Mouse (Mus musculus): ENCODE results near the gene Lrp8. TPM values are rescaled to one million over a fixed set of nuclear protein-coding genes. Genes with fewer than 3 reads are reported as not detected.

Lrp8 gene
- polyA plus RNA-seq, 1 experiment from 2014 or later = 21.3 TPM

DNA sequence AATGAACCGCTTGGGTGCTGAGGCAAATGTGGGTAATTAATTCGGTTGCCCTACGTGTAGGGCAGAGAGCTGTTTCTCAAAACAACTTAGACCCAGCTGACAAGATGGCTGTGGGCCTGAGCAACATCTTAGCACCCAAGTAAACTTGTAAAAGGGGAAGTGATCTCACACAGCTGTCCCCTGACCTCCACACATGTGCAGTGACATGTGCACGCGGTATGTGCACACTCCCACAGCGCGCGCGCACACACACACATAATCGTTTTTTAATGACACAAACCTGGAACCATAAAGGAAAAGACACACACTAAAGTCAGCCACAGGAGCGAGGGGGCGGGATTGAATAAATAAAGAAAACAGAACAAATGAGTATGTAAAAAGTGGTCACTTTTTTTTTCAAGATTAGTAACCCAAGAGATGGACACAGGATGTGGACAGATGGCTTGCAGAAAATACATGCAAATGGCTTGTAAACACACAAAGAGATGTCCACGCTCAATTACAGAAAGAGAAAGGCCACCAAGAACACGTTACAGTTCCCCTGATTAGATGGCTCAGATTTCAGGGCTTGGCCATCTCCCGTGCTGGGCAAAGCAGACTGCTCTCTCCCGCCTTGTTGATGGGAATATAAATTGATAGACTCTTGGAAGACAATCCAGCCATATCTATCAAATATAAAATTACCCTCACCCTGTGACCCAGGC, 29.8 kb upstream of the Lrp8 start:
- no peaks in the 10 kb centered on the region for H3K9me3 ChIP-seq (ENCODE audit: control insufficient read depth, low read length)
- no peak overlapping the region for H3K4me3 ChIP-seq (ENCODE audit: low read depth, low read length)
- no peak overlapping the region for H3K27ac ChIP-seq (ENCODE audit: low read depth, low read length)
- 84% methylated on average over 16 of the region's 16 CpGs for WGBS
- no peak overlapping the region for H3K9ac ChIP-seq (ENCODE audit: low read length)
- no peaks in the 10 kb centered on the region for H3K27me3 ChIP-seq (ENCODE audit: control insufficient read depth, insufficient read depth, low read length)
- no peak overlapping the region for H3K4me2 ChIP-seq
- peak; percentile 83 for DNase-seq (ENCODE audit: low spot score, missing footprints)
- H3K4me1 ChIP-seq (ENCODE audit: control insufficient read depth, insufficient read depth, low read length) = peaks cover 12% of the 10 kb centered on the region
- H3K36me3 ChIP-seq (ENCODE audit: control insufficient read depth, insufficient read depth, low read length) = no peaks in the 10 kb centered on the region
- no peak for ATAC-seq (ENCODE audit: low FRiP score)

DNA sequence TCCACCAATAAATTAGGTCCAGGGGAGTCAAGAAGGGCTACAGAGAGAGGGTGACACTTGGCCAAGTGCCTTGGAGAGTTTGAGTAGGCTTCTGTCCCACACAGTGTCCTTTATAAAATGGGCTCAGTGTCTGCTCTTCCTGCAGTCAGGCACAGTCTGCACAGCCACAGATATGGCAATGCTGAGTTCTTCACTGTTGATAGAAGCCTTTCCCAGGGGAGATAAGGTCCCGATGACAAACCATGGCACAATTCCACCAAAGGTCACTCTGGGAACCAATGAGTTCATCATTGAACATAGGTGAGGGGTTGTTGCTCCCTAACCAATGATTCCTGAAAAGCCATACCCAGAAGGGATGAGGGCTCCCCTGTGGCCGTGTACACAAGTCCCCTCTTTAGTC, 27.2 kb upstream of the Lrp8 start:
- peaks cover 14% of the 10 kb centered on the region for H3K4me1 ChIP-seq (ENCODE audit: control insufficient read depth, insufficient read depth, low read length)

DNA sequence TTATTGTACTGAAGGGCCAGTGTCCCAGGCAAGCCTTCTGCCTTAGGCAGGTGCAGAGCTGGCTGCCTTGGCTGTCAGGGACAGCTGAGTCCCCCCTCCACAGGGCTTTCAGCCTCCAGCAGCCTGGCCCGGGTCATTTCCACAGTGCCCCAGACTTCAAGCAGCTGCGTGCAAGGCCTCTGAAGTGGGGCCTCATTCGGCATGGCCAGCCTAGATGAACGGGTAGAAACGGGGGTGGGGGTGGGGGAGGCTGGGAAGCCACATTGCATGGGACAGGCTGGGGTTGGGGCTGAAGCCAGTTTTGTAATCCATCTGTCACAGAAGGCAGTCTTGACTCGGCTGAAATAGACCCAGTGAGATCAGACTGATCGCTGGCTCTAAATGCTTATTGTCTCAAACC, 26.4 kb upstream of the Lrp8 start:
- Histone ChIP-seq H3K9ac (ENCODE audit: low read length) (peak overlapping the region; percentile 28; the same call in 1 of the 2 replicates), H3K27me3 (ENCODE audit: control insufficient read depth, insufficient read depth, low read length) (no peaks in the 10 kb centered on the region), H3K4me1 (ENCODE audit: control insufficient read depth, insufficient read depth, low read length) (peaks cover 22% of the 10 kb centered on the region)

More for the DNA sequence above, 27.2 kb upstream of the Lrp8 start:
- 74% methylated on average over 2 of the region's 2 CpGs for WGBS
- Histone ChIP-seq H3K9me3 (ENCODE audit: control insufficient read depth, low read length) (no peaks in the 10 kb centered on the region), H3K27me3 (ENCODE audit: control insufficient read depth, insufficient read depth, low read length) (no peaks in the 10 kb centered on the region), H3K36me3 (ENCODE audit: control insufficient read depth, insufficient read depth, low read length) (no peaks in the 10 kb centered on the region), H3K27ac (ENCODE audit: low read depth, low read length) (no peak overlapping the region; the same call in 1 of the 2 replicates), H3K9ac (ENCODE audit: low read length) (no peak overlapping the region), H3K4me2 (no peak overlapping the region), H3K4me3 (ENCODE audit: low read depth, low read length) (no peak overlapping the region)
- no peak for ATAC-seq (ENCODE audit: low FRiP score)
- peak; percentile 83 for DNase-seq (ENCODE audit: low spot score, missing footprints)

DNA sequence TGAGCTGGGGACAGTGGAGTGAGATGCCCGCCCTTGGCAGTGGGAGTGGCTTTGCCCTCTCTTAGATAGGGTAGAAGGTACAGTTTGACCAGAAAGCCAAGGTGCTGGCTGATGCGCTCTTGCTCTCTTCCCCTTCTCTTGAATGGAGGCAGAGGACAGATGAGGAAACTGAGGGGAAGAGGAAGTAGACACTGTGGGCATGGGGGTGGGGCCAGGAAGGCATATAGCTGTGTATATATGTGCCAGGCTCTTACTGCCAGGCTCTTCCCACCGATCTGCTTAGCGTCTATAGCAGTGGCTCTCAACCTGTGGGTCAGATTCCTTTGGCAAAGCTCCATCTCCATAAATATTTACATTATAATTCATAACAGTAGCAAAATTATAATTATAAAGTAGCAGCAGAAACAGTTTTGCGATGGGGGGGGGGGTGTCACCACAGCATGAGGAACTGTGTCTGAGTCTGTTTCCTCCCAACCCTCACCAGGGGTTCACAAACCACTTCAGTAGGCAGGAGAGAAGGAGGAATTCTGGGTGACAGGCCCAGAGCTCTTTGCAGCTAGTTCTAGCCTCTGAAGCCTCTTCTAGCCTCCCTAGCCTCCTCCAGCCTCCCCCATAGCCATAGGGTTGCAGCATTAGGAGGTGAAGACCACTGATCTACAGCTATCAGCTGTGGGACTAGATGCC, 24.9 kb upstream of the Lrp8 start:
- peaks cover 22% of the 10 kb centered on the region for H3K4me1 ChIP-seq (ENCODE audit: control insufficient read depth, insufficient read depth, low read length)
- no peak for ATAC-seq (ENCODE audit: low FRiP score)
- H3K9ac ChIP-seq (ENCODE audit: low read length) = no peak overlapping the region

More for the DNA sequence above, 26.4 kb upstream of the Lrp8 start:
- peak overlapping the region; percentile 40; the same call in 1 of the 2 replicates for H3K27ac ChIP-seq (ENCODE audit: low read depth, low read length)
- H3K36me3 ChIP-seq (ENCODE audit: control insufficient read depth, insufficient read depth, low read length) = no peaks in the 10 kb centered on the region
- DNase-seq (ENCODE audit: low spot score, missing footprints) (peak; percentile 91), ATAC-seq (ENCODE audit: low FRiP score) (peak; percentile 81)
- no peaks in the 10 kb centered on the region for H3K9me3 ChIP-seq (ENCODE audit: control insufficient read depth, low read length)
- 19% methylated on average over 7 of the region's 7 CpGs for WGBS
- no peak overlapping the region for H3K4me3 ChIP-seq (ENCODE audit: low read depth, low read length)
- H3K4me2 ChIP-seq = no peak overlapping the region

DNA sequence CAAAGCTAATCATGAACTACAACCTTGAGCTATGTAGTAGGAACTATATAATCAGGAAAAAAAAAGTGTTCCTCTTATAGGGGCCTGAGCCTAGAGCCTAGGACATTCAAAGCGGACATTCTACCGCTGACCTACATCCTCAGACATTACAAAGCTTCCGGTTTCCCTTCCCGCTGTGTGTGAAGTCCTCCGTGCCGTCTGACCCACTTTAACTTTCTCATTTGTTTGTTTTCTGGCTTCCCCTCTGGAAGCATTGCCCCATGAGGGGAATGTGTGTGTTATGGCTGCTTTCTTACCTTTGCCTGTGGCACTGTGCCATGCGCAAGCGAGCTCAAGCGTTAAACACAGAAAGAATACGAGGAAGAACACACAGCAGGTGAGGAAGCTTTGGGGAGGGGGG, 18.5 kb upstream of the Lrp8 start:
- Histone ChIP-seq H3K4me3 (ENCODE audit: low read depth, low read length) (no peak overlapping the region), H3K9me3 (ENCODE audit: control insufficient read depth, low read length) (no peaks in the 10 kb centered on the region), H3K27me3 (ENCODE audit: control insufficient read depth, insufficient read depth, low read length) (no peaks in the 10 kb centered on the region), H3K4me1 (ENCODE audit: control insufficient read depth, insufficient read depth, low read length) (peaks cover 9% of the 10 kb centered on the region), H3K4me2 (no peak overlapping the region), H3K9ac (ENCODE audit: low read length) (no peak overlapping the region), H3K36me3 (ENCODE audit: control insufficient read depth, insufficient read depth, low read length) (no peaks in the 10 kb centered on the region), H3K27ac (ENCODE audit: low read depth, low read length) (no peak overlapping the region)
- DNase-seq (ENCODE audit: low spot score, missing footprints) (peak; percentile 51), ATAC-seq (ENCODE audit: low FRiP score) (no peak)
- WGBS = 72% methylated on average over 10 of the region's 10 CpGs

More for the DNA sequence above, 24.9 kb upstream of the Lrp8 start:
- 92% methylated on average over 5 of the region's 5 CpGs for WGBS
- no peaks in the 10 kb centered on the region for H3K27me3 ChIP-seq (ENCODE audit: control insufficient read depth, insufficient read depth, low read length)
- H3K4me2 ChIP-seq = no peak overlapping the region
- H3K4me3 ChIP-seq (ENCODE audit: low read depth, low read length) = no peak overlapping the region
- no peaks in the 10 kb centered on the region for H3K9me3 ChIP-seq (ENCODE audit: control insufficient read depth, low read length)
- no peaks in the 10 kb centered on the region for H3K36me3 ChIP-seq (ENCODE audit: control insufficient read depth, insufficient read depth, low read length)
- DNase-seq (ENCODE audit: low spot score, missing footprints) = peak; percentile 73
- H3K27ac ChIP-seq (ENCODE audit: low read depth, low read length) = no peak overlapping the region

DNA sequence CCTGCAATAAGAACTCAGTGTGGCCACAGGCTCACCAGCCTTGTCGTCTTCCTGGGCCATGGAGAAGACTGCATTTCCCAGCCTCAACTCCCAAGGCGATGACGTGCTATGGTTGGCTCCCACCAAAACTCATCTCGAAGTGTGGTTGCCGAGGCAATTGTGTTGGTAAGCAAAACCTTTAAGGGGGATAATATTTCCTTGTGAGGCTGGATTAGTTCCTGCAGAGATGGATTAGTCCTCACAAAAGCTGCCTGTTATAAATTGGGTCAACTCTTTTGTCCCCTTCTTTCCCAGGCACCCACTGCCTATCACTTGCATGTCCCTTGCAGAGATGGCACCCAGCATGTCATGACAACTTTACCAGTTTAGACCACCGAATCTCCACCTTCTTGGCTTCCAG, 13.2 kb upstream of the Lrp8 start:
- ATAC-seq (ENCODE audit: low FRiP score) (no peak), DNase-seq (ENCODE audit: low spot score, missing footprints) (peak; percentile 75)
- no peak overlapping the region for H3K27ac ChIP-seq (ENCODE audit: low read depth, low read length)
- H3K4me1 ChIP-seq (ENCODE audit: control insufficient read depth, insufficient read depth, low read length) = no peaks in the 10 kb centered on the region
- WGBS = 62% methylated on average over 6 of the region's 6 CpGs
- no peaks in the 10 kb centered on the region for H3K9me3 ChIP-seq (ENCODE audit: control insufficient read depth, low read length)
- no peak overlapping the region for H3K4me2 ChIP-seq
- no peak overlapping the region for H3K4me3 ChIP-seq (ENCODE audit: low read depth, low read length)
- no peaks in the 10 kb centered on the region for H3K27me3 ChIP-seq (ENCODE audit: control insufficient read depth, insufficient read depth, low read length)
- H3K36me3 ChIP-seq (ENCODE audit: control insufficient read depth, insufficient read depth, low read length) = no peaks in the 10 kb centered on the region
- no peak overlapping the region for H3K9ac ChIP-seq (ENCODE audit: low read length)

DNA sequence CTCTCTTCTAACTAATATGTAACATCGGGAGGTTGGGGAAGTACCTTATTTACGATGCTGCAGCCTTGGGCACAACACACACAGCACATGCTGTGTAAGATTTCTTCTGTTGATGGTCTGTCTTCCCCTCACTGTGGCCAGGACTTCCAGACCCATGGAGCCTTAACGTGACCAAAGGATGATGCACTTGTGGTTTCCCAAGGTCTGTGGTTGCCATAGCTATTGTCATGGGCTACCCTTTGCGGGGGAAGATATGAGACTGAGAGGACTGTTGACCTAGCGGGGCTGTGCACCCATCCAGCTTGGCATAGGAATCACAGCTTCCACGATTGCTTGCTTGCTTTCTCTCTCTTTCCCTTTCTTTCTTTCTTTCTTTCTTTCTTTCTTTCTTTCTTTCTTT, 1.3 kb upstream of the Lrp8 start:
- Histone ChIP-seq H3K36me3 (ENCODE audit: control insufficient read depth, insufficient read depth, low read length) (no peaks in the 10 kb centered on the region), H3K4me3 (ENCODE audit: low read depth, low read length) (no peak overlapping the region), H3K27ac (ENCODE audit: low read depth, low read length) (no peak overlapping the region), H3K9ac (ENCODE audit: low read length) (no peak overlapping the region), H3K27me3 (ENCODE audit: control insufficient read depth, insufficient read depth, low read length) (no peaks in the 10 kb centered on the region), H3K4me1 (ENCODE audit: control insufficient read depth, insufficient read depth, low read length) (peaks cover 17% of the 10 kb centered on the region), H3K9me3 (ENCODE audit: control insufficient read depth, low read length) (no peaks in the 10 kb centered on the region), H3K4me2 (no peak overlapping the region)
- ATAC-seq (ENCODE audit: low FRiP score) = no peak
- WGBS = 84% methylated on average over 6 of the region's 6 CpGs
- DNase-seq (ENCODE audit: low spot score, missing footprints) = peak; percentile 78

DNA sequence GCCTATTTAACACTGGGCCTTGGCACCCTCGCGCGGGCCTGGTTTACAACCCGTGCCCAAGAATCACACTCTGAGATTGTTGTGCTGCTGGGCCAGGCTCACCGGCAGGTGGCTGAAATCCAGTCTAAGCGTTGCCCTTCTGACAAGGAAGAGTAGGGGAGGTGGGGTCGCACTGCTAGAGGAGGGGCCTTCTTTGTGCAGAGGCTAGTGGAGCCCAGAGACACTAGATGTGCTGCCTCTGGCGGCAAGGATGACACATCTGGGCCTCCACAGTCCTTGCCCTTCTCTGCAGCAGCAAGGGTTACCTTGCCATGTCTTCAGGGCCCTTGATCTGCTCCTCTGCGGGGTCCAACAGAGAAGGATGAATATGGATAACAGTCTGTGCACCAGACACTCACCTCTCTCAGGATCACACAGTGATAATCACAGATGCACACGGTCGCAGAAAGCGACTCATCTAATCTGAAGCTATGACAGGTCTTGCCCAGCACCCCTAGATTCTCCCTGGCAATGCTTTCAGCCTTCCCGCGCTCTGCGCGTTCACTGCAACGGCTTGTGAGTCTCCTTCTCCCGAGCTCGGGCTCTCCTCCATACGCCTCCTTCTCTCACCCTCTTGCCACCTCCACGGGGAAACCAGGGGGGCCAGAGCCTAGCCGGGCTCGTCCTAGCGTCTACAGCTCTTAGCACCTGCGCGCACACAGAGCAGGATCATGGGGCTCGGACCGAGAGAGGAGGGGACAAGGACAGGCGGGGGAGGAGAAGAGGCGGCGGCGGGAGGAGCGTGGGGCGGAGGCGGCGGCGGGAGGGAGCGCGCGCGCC, 486 bp upstream of the Lrp8 start:
- Histone ChIP-seq H3K4me2 (peak overlapping the region; percentile 98), H3K27me3 (ENCODE audit: control insufficient read depth, insufficient read depth, low read length) (no peaks in the 10 kb centered on the region), H3K4me3 (ENCODE audit: low read depth, low read length) (peak overlapping the region; percentile 84), H3K27ac (ENCODE audit: low read depth, low read length) (peak overlapping the region; percentile 89), H3K9ac (ENCODE audit: low read length) (peak overlapping the region; percentile 95), H3K36me3 (ENCODE audit: control insufficient read depth, insufficient read depth, low read length) (no peaks in the 10 kb centered on the region), H3K9me3 (ENCODE audit: control insufficient read depth, low read length) (no peaks in the 10 kb centered on the region), H3K4me1 (ENCODE audit: control insufficient read depth, insufficient read depth, low read length) (peaks cover 17% of the 10 kb centered on the region)
- DNase-seq (ENCODE audit: low spot score, missing footprints) (peak; percentile 98), ATAC-seq (ENCODE audit: low FRiP score) (peak; percentile 70)
- 2% methylated on average over 37 of the region's 41 CpGs for WGBS
